Mouse (Mus musculus) adrenal gland, postnatal 0 days (tissue): ENCODE results near the gene Cdc73. TPM values are rescaled to one million over a fixed set of nuclear protein-coding genes. Genes with fewer than 3 reads are reported as not detected.

Experiments used
- polyA plus RNA-seq: library from polyadenylated mRNA; unstranded; fragments of >200 nt; fragmentation: Nextera tagmentation; extraction: Ambion mirVana; gene quantifications from 2 replicates; pipeline ENCODE4 v1.2.1, GENCODE M21; 2015

The Cdc73 gene
- polyA plus RNA-seq: 14.5 and 22.3 TPM in 2 replicates

DNA sequence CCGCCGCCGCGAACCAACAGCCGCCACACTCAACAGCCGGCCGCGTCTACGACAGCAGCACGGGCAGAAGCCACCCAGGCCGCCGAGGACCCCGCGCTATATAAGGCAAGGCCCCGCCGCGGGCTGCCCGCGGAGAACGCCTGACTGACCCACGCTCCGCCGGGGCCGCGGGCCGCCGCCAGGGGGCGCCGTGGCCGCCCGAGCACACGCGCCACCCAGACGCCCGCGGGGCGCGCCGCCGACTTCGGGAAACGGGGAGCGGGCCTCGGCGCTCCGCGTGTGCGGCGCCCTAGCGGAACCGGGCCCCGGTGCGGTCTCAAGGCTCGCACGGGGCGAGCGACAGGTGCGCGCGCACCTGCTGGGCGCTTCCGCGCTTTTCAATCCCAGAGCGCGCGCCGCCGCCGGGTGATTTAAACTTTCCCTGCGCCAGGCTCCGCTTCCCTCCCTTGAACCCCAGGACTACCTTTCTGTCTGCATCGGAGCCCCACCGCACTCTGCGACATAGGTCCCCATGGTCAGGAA is at the start of gene Cdc73:
Gene Cdc73 (minus strand): TSS at position 153 of the 522 bp plus-strand sequence.

GRCm38 (mm10) chr1:143716038-143716437 is 13.3 kb upstream of the Cdc73 start, which contains the start of gene Glrx2:
Gene Glrx2 (plus strand): TSS chr1:143716338.

DNA sequence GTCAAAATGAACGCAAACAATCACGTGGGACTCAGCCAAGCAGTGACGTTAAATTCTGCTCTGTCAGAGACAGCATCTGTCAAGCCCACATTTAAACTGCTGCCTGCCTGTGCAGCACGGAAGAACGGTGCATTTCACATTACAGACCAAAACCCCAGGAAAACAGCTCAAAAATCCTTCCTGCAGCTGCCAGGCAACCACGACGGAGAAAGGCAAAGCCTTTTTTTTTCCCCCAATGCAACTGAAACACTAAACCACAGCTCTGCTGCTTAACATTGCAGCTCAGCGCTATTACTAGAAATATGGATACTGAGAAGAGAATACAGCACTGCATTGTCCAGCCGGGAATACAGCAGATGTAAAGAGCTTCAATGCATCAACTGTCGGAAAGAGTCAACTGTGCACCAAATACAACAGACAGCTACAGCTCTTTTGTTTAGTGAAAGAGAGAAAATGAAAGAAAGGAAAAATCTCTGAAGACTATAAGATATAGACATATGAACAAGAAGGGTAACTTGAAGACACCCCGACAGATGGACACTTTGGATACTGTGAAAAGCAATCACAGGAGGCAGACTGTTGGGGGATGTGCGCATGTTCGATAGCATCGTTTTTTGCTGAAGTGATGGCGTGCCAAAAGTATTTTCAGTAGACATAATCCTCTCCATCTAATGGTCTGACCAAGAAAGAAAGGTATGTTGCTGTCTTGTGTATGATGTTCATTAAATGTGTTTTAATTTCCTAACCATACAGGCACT is 61.9 kb downstream of the Cdc73 start, which contains the start of gene B3galt2:
Gene B3galt2 (plus strand): TSS at position 15 of the 758 bp plus-strand sequence.

Other genes with a start within 250 kb of the Cdc73 start
- gene B3galt2, start 62.2 kb downstream of the Cdc73 start, polyA plus RNA-seq: 0.54 and 1.5 TPM in 2 replicates
- 97.8 and 115 TPM in 2 replicates for gene Glrx2, start 13.4 kb upstream of the Cdc73 start, polyA plus RNA-seq
- 6.4 and 8.4 TPM in 2 replicates for gene Trove2, start 74.2 kb upstream of the Cdc73 start, polyA plus RNA-seq
- 29.2 and 62.4 TPM in 2 replicates for gene Uchl5, start 74.4 kb upstream of the Cdc73 start, polyA plus RNA-seq